ENCODE assay signal across 8 mouse cellular contexts in genomic region chr3:103401342-103402098, GRCm38 (mm10).
DNase-seq lines count a peak whose midpoint lies in the region; ATAC-seq and TF ChIP-seq lines count a peak whose summit lies in the region.

No protein-coding gene starts in this region.

- ATAC-seq in intestine, embryonic 15.5 days: no peak
- ATAC-seq in erythroblast, adult 5-6 weeks (replicated peaks; ENCODE audit: low FRiP score, poor library complexity, severe bottlenecking): no peak

- peaks cover 2% of the 10 kb centered on the region for H3K4me1 ChIP-seq in ES-Bruce4 (ENCODE audit: control insufficient read depth, insufficient read depth, low read length)
- peaks cover 8% of the 10 kb centered on the region for H3K4me1 ChIP-seq in olfactory bulb, adult 2 months (ENCODE audit: control insufficient read depth, insufficient read depth, low read length)
- H3K4me1 ChIP-seq in intestine, embryonic 15.5 days (replicated peaks): no peaks in the 10 kb centered on the region

- no peak overlapping the region for H3K4me2 ChIP-seq in intestine, embryonic 15.5 days (replicated peaks)

- no peaks in the 10 kb centered on the region for H3K27me3 ChIP-seq in ES-Bruce4 (ENCODE audit: control insufficient read depth, insufficient read depth, low read length, poor library complexity, severe bottlenecking)
- H3K27me3 ChIP-seq in intestine, embryonic 15.5 days (replicated peaks): no peaks in the 10 kb centered on the region

- no peak overlapping the region for H3K27ac ChIP-seq in ES-Bruce4 (ENCODE audit: insufficient read depth, low read length)
- H3K27ac ChIP-seq in left cerebral cortex, adult 2 months: peak overlapping the region; percentile 81
- H3K27ac ChIP-seq in olfactory bulb, adult 2 months (ENCODE audit: insufficient read depth, low read depth, low read length): 0 out of 2 replicates have a peak overlapping the region, but pooled peaks have one; percentile 25
- no peak overlapping the region for H3K27ac ChIP-seq in intestine, embryonic 15.5 days

- TF ChIP-seq POLR2A in ES-Bruce4 (IDR thresholded peaks at IDR 0.05; ENCODE audit: insufficient read depth, low read length): no peak
- no peak for TF ChIP-seq POLR2A in olfactory bulb, adult 2 months (IDR thresholded peaks at IDR 0.05; ENCODE audit: insufficient read depth, low read depth, low read length)

- WGBS in olfactory bulb, adult 2 months: 36% methylated on average over 17 of the region's 17 CpGs
- 49% methylated on average over 17 of the region's 17 CpGs for WGBS in intestine, embryonic 15.5 days

- no peak overlapping the region for H3K9ac ChIP-seq in ES-Bruce4 (ENCODE audit: low read depth, poor library complexity, severe bottlenecking)
- no peak overlapping the region for H3K9ac ChIP-seq in intestine, embryonic 15.5 days

- intact Hi-C loops in left cerebral cortex, adult 2 months (cut with DNase I): no loop called here

- no peak for TF ChIP-seq EP300 in ES-Bruce4 (IDR thresholded peaks at IDR 0.05; ENCODE audit: insufficient read depth, low read depth, low read length)

- no peaks in the 10 kb centered on the region for H3K9me3 ChIP-seq in ES-Bruce4 (replicated peaks; ENCODE audit: control insufficient read depth, insufficient read depth, low read length, poor library complexity, severe bottlenecking)
- H3K9me3 ChIP-seq in intestine, embryonic 15.5 days: no peaks in the 10 kb centered on the region

- TF ChIP-seq CTCF in ES-Bruce4 (IDR thresholded peaks at IDR 0.05; ENCODE audit: low read depth, low read length): no peak
- no peak for TF ChIP-seq CTCF in left cerebral cortex, adult 2 months (IDR thresholded peaks at IDR 0.05)
- TF ChIP-seq CTCF in olfactory bulb, adult 2 months (IDR thresholded peaks at IDR 0.05; ENCODE audit: insufficient read depth, low read depth, low read length): no peak

- 0 out of 2 replicates have a peak overlapping the region, but pooled peaks have one; percentile 5 for H3K4me3 ChIP-seq in ES-Bruce4 (ENCODE audit: low read depth, low read length)
- H3K4me3 ChIP-seq in left cerebral cortex, adult 2 months: no peak overlapping the region
- H3K4me3 ChIP-seq in olfactory bulb, adult 2 months (ENCODE audit: insufficient read depth, low read depth, low read length): no peak overlapping the region
- no peak overlapping the region for H3K4me3 ChIP-seq in intestine, embryonic 15.5 days (replicated peaks)

- no peaks in the 10 kb centered on the region for H3K36me3 ChIP-seq in ES-Bruce4 (ENCODE audit: control insufficient read depth, insufficient read depth, low read length, poor library complexity, severe bottlenecking)
- no peaks in the 10 kb centered on the region for H3K36me3 ChIP-seq in intestine, embryonic 15.5 days

- DNase-seq in frontal cortex, postnatal 14 days (ENCODE audit: low spot score in 2 of 2): peak; percentile 60 to 67
- peak; percentile 56 to 64 for DNase-seq in left cerebral cortex, adult 2 months (ENCODE audit: extremely low spot score in 1 of 2, low spot score in 2 of 2)
- DNase-seq in urinary bladder, postnatal 14 days (ENCODE audit: low spot score): no peak
- DNase-seq in natural killer cell, adult 2 months (ENCODE audit: low spot score in 2 of 2): no peak

Comparison
In these comparisons a context has a peak if more than half of its experiments do, and no peak if none do; other contexts are left out.
1. H3K27ac ChIP-seq: peak in left cerebral cortex, adult 2 months (single experiment) and olfactory bulb, adult 2 months (single experiment); none in ES-Bruce4 (single experiment) and intestine, embryonic 15.5 days (single experiment).
2. DNase-seq: peak in frontal cortex, postnatal 14 days (2 of 2) and left cerebral cortex, adult 2 months (2 of 2); none in urinary bladder, postnatal 14 days (single experiment) and natural killer cell, adult 2 months (0 of 2).